Mouse (Mus musculus): ENCODE data around the gene Map3k5. TPM values are rescaled to one million over a fixed set of nuclear protein-coding genes. Genes with fewer than 3 reads are reported as not detected.

The Map3k5 gene
- 1.9 and 2.1 TPM in 2 replicates for polyA plus RNA-seq (2015; fragmentation: Nextera tagmentation; extraction: Ambion mirVana)

GRCm38 (mm10) chr10:19934384-19935294 lies at the start of gene Map3k5:
TSS of gene Map3k5 (plus strand) at chr10:19934472.

GRCm38 (mm10) chr10:19907246-19907804 lies 26.9 kb upstream of the Map3k5 start, which contains the start of gene Pex7:
TSS of gene Pex7 (minus strand) at chr10:19907689.

GRCm38 (mm10) chr10:20148130-20148772 lies 214.0 kb downstream of the Map3k5 start, which contains the start of gene Map7:
TSS of gene Map7 (plus strand) at chr10:20148471.

Other genes with a start within 250 kb of the Map3k5 start
- gene Il20ra, start 221.9 kb upstream of the Map3k5 start, polyA plus RNA-seq (2015; fragmentation: Nextera tagmentation; extraction: Ambion mirVana): 2.0 and 2.1 TPM in 2 replicates
- 7.4 and 7.6 TPM in 2 replicates for gene Slc35d3, start 83.0 kb upstream of the Map3k5 start, polyA plus RNA-seq (2015; fragmentation: Nextera tagmentation; extraction: Ambion mirVana)
- gene Pex7, start 26.8 kb upstream of the Map3k5 start, polyA plus RNA-seq (2015; fragmentation: Nextera tagmentation; extraction: Ambion mirVana): 43.8 and 48.3 TPM in 2 replicates
- gene Map7, start 214.0 kb downstream of the Map3k5 start, polyA plus RNA-seq (2015; fragmentation: Nextera tagmentation; extraction: Ambion mirVana): 7.7 and 8.1 TPM in 2 replicates

All from neural tube, postnatal 0 days (tissue).